Mouse (Mus musculus) stomach, embryonic 16.5 days (tissue): ENCODE data around the gene Rab34. TPM values are rescaled to one million over a fixed set of nuclear protein-coding genes. Genes with fewer than 3 reads are reported as not detected.

Experiments
- ATAC-seq: fragments of 200-750 bp; cut with Nextera tagmentation; 2 replicates; pipeline ENCODE4 v1.8.0; 2017; ENCODE audit warnings: moderate number of reproducible peaks, moderate TSS enrichment; ENCODE audit not compliant: insufficient read depth, low FRiP score
- H3K27ac ChIP-seq: fragments of 300-500 bp; sonication (generic); 2 replicates; pipeline ENCODE4 v1.5.1; 2014; ENCODE audit warnings: low read length
- H3K27me3 ChIP-seq: fragments of 300-500 bp; sonication (generic); 2 replicates; pipeline ENCODE4 v1.6.1; 2014; ENCODE audit warnings: low read length, control low read depth, mixed read lengths; ENCODE audit not compliant: control insufficient read depth, insufficient read depth
- H3K36me3 ChIP-seq: fragments of 300-500 bp; sonication (generic); 2 replicates; pipeline ENCODE4 v1.6.1; 2014; ENCODE audit warnings: low read length; ENCODE audit not compliant: control insufficient read depth, insufficient read depth
- H3K4me1 ChIP-seq: fragments of 300-500 bp; sonication (generic); 2 replicates; pipeline ENCODE4 v1.6.1; 2014; ENCODE audit warnings: low read length, control low read depth, mixed read lengths; ENCODE audit not compliant: control insufficient read depth, insufficient read depth
- H3K4me2 ChIP-seq: fragments of 300-500 bp; sonication (generic); 2 replicates; pipeline ENCODE4 v1.6.1; 2014; ENCODE audit warnings: low read depth, low read length, mixed read lengths
- H3K4me3 ChIP-seq: fragments of 300-500 bp; sonication (generic); replicated peaks from 2 replicates; pipeline ENCODE4 v1.5.1; 2014; ENCODE audit warnings: mild to moderate bottlenecking, low read length
- H3K9ac ChIP-seq: fragments of 300-500 bp; sonication (generic); 2 replicates; pipeline ENCODE4 v1.6.1; 2014; ENCODE audit warnings: low read length
- H3K9me3 ChIP-seq: fragments of 300-500 bp; sonication (generic); replicated peaks from 2 replicates; pipeline ENCODE4 v1.6.1; 2016; ENCODE audit warnings: low read length, control low read depth; ENCODE audit not compliant: control insufficient read depth
- whole genome bisulfite sequencing: fragments of 180-500 bp; shearing (Covaris S2); extraction: QIAGEN DNeasy Blood & Tissue Kit; methylation state at CpG from one replicate; pipeline ENCODE4 v1.1.7; 2014; 5-methylcytosine and 5-hydroxymethylcytosine counted together
- polyA plus RNA-seq: library from polyadenylated mRNA; unstranded; fragments of >200 nt; fragmentation: Nextera tagmentation; extraction: Ambion mirVana; gene quantifications from 2 replicates; pipeline ENCODE4 v1.2.1, GENCODE M21; 2015

Gene Rab34
- polyA plus RNA-seq, 1 experiment from 2014 or later = 90.9 TPM

DNA sequence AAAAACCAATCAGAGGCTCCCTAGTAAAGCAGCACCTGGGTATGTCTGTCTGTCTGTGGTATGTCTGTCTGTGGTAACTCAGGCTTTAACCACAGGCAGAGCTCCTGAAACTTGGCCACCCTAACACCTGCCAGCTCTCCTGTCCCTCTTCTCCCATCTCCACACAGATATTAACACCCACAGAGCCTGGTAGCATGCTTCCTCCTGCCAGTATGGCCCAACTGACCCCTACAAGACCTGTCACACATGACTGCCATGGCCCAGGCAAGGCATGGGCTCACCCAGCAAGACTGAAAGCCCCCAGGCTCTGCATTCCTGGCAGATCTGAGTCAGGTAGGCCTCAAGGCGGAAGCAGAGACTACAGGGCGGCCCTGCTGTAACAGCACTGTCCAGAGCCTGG is 25.2 kb upstream of the Rab34 start:
- peaks cover 30% of the 10 kb centered on the region for H3K4me1 ChIP-seq
- H3K9me3 ChIP-seq = no peaks in the 10 kb centered on the region
- 67% methylated on average over 2 of the region's 2 CpGs for WGBS
- no peak for ATAC-seq
- H3K4me2 ChIP-seq = peak overlapping the region; percentile 94
- peaks cover 17% of the 10 kb centered on the region for H3K36me3 ChIP-seq
- peak overlapping the region; percentile 98 for H3K9ac ChIP-seq
- H3K4me3 ChIP-seq = peak overlapping the region; percentile 100
- H3K27ac ChIP-seq = peak overlapping the region; percentile 99
- H3K27me3 ChIP-seq = no peaks in the 10 kb centered on the region

DNA sequence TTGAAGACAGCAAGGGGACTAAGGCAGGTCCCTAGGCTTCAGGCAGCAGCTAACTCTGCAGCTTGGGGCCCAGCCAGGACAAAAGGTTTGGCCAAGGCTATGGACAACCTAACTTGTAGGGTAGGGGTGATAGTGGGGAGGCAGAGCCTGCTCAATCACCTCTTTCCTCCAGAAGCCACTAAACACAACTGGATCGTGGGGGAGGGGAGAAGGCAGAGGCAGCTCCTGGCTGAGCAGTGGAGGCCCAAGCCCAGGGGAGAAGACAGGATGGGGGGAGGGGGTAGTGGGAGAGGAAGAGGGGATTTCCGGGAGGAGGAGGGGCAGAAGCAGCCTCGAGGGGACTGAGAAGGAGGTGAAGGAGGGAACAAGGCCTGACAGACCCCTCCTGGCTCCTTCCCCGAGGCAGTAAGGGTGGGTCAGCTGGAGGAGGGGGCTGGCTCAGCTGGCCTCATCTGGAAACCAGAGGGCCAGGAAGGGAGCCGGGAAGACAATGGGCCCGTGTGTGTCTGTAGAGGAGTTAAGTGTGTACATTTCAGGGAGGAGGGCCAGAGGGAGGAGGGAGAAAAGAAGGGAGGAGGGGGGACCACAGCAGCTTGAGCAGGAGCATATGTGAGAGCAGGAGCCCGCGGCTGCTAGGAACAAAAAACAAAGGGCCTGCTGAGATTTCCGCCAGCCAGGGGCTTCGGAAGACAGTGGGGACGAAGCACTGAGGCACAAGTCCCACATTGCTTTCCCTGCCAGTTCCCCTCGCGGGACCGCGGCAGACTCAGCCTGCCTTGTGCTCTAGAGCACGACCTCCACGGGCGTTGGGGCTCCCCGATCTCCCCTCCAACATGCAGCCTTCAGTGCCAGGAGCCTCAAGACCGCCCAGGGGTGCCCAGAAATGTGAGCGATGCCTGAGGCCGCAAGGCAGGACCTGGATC is 24.3 kb upstream of the Rab34 start:
- peak overlapping the region; percentile 98 for H3K9ac ChIP-seq
- peak overlapping the region; percentile 94 for H3K4me2 ChIP-seq
- H3K4me3 ChIP-seq = peak overlapping the region; percentile 100
- peak overlapping the region; percentile 99 for H3K27ac ChIP-seq
- H3K27me3 ChIP-seq = no peaks in the 10 kb centered on the region
- no peaks in the 10 kb centered on the region for H3K9me3 ChIP-seq
- ATAC-seq = peak; percentile 64
- H3K36me3 ChIP-seq = peaks cover 17% of the 10 kb centered on the region
- H3K4me1 ChIP-seq = peaks cover 33% of the 10 kb centered on the region
- WGBS = 0% methylated on average over 22 of the region's 22 CpGs

DNA sequence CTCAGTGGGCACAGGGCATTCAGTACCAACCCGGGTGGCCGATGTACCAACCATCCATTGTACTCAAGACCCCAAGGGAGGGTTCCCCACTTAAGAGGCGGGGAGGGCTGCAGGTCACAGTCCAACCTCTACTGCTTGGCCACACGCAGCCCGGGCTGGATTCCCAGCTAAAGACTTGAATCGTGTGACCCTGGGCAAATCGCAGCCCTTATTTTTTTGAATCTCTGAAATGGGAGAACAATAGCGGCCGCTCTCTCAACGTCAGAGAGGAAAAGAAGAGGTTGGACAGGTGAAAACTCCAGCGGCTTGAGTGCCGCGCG is 23.7 kb upstream of the Rab34 start:
- no peak for ATAC-seq
- peak overlapping the region; percentile 100 for H3K4me3 ChIP-seq
- peak overlapping the region; percentile 98 for H3K9ac ChIP-seq
- H3K9me3 ChIP-seq = no peaks in the 10 kb centered on the region
- H3K4me2 ChIP-seq = peak overlapping the region; percentile 94
- peak overlapping the region; percentile 99 for H3K27ac ChIP-seq
- H3K4me1 ChIP-seq = peaks cover 33% of the 10 kb centered on the region
- WGBS = under 1% methylated on average over 14 of the region's 14 CpGs
- H3K27me3 ChIP-seq = no peaks in the 10 kb centered on the region
- H3K36me3 ChIP-seq = peaks cover 17% of the 10 kb centered on the region

DNA sequence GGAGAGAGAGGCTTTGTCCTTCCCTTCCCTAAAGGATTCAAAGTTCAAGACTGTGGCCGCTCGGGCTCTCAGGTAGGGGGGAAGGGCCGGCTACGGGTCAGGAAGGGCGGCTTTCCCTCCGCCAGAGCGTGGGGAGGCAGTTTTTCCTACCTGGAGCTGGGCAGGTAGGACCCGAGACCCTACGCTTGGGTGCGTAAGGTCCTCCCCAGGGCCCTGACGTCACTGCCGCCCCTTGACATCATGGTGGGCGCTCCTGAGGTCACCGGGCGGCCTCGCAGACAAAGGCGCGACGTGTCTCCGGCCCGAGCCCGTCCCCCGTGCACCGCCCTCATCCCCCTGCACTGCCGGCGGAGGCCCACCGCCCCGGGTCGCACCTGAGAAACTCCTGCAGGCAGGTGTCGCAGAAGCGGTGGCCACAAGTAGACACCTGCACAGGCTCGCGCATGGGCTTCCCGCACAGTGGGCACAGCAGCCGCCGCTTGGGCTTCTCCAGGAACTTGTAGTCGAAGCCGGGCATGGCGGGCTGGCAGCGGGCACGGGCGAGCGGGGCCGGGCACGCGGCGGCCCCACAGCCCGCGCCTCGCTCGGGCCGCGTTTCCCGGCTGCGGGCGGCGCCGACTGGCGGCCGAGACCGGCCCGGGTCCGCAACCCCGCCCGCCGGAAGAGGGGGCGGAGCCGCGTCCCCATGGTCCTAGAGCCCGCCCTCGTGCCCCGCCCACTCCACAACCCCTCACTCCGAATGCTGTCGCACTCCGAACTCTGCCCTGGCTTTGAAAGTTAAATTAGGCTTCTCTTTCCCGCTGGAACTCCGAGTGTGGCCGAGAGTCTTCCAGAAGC is 23.1 kb upstream of the Rab34 start, which contains the start of gene Traf4:
Gene Traf4 (minus strand): TSS at position 666 of the 837 bp plus-strand sequence.
- H3K27ac ChIP-seq = peak within 1 kb of the TSS; percentile 99
- peak within 1 kb of the TSS; percentile 98 for H3K9ac ChIP-seq
- no peaks in the 10 kb centered on the region for H3K9me3 ChIP-seq
- H3K4me3 ChIP-seq = peak within 1 kb of the TSS; percentile 100
- under 1% methylated on average over 75 of the region's 78 CpGs for WGBS
- H3K4me2 ChIP-seq = peak within 1 kb of the TSS; percentile 94
- peaks cover 13% of the 10 kb centered on the region for H3K36me3 ChIP-seq
- peak; percentile 84 for ATAC-seq
- peaks cover 33% of the 10 kb centered on the region for H3K4me1 ChIP-seq
- H3K27me3 ChIP-seq = no peaks in the 10 kb centered on the region

DNA sequence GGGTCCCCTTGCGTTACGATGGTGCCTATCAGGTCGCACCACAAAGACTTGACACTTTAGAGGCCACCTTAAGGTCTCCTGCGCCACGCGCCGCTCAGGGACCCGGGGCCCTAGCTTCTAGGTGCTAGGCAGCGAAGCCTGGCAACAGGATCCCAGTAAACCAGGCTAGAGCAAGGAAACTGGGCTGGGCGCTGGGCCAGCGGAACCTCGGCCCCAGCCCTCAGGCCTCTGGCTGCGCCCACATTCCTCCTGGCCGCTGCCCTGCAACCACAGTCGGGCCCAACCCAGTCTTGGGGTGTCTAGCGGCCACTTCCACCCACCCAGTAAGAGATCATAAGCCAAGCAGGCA is 22.5 kb upstream of the Rab34 start:
- Histone ChIP-seq H3K9ac (peak overlapping the region; percentile 98), H3K4me2 (peak overlapping the region; percentile 94), H3K4me3 (peak overlapping the region; percentile 100), H3K36me3 (peaks cover 9% of the 10 kb centered on the region), H3K27ac (peak overlapping the region; percentile 99), H3K9me3 (no peaks in the 10 kb centered on the region), H3K4me1 (peaks cover 33% of the 10 kb centered on the region), H3K27me3 (no peaks in the 10 kb centered on the region)
- WGBS = 3% methylated on average over 16 of the region's 16 CpGs
- ATAC-seq = peak; percentile 12; the same call in 1 of the 2 replicates

DNA sequence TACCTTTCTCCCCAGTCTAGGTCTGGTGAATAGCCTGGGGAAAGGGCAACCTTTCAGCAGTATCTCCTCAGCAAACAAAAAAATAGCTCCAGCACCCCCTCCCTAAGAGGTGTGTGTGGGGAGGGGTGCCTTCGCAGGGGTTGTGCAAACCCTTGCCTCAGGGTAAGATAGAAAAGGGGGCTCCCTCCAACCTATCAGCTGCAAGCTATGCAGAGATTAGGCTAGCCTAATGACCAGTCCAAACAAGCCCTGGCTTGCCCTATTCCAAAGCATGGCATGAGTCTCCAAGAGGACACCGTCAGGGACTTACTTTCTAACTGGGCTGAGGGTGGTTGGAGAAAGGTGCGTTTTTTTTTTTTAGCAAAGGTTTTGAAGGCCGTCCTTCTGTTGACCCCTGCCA is 22.1 kb upstream of the Rab34 start:
- H3K27me3 ChIP-seq = no peaks in the 10 kb centered on the region
- peak overlapping the region; percentile 99 for H3K27ac ChIP-seq
- peaks cover 33% of the 10 kb centered on the region for H3K4me1 ChIP-seq
- peak overlapping the region; percentile 98 for H3K9ac ChIP-seq
- H3K4me2 ChIP-seq = peak overlapping the region; percentile 94
- H3K36me3 ChIP-seq = peaks cover 5% of the 10 kb centered on the region; the same call in 1 of the 2 replicates
- peak overlapping the region; percentile 100 for H3K4me3 ChIP-seq
- no peak for ATAC-seq
- WGBS = 46% methylated on average over 4 of the region's 4 CpGs
- H3K9me3 ChIP-seq = no peaks in the 10 kb centered on the region

DNA sequence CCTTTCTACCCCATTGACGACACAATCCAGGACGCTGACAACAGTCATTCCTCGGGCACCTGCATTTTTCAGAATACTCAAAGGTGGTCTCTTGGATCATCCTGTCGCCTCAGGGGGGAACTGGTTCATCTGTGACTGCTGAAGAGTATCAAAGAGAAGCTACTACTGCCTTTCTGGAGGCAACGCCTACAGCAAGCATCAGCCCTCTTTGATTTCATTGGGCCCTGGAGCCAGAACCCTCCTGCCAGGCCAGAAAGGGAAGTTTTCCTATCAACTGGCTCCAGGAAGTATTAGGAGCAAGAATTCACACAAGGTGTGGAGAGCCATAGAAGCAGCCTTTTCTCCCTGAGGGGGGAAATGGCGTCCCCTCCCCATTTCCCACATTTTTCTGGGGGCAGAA is 21.6 kb upstream of the Rab34 start:
- Histone ChIP-seq H3K4me1 (peaks cover 33% of the 10 kb centered on the region), H3K36me3 (peaks cover 3% of the 10 kb centered on the region; the same call in 1 of the 2 replicates), H3K27me3 (no peaks in the 10 kb centered on the region), H3K9ac (no peak overlapping the region), H3K27ac (peak overlapping the region; percentile 99; the same call in 1 of the 2 replicates), H3K4me3 (no peak overlapping the region), H3K9me3 (no peaks in the 10 kb centered on the region), H3K4me2 (peak overlapping the region; percentile 94; the same call in 1 of the 2 replicates)
- WGBS = 59% methylated on average over 6 of the region's 6 CpGs
- ATAC-seq = no peak

DNA sequence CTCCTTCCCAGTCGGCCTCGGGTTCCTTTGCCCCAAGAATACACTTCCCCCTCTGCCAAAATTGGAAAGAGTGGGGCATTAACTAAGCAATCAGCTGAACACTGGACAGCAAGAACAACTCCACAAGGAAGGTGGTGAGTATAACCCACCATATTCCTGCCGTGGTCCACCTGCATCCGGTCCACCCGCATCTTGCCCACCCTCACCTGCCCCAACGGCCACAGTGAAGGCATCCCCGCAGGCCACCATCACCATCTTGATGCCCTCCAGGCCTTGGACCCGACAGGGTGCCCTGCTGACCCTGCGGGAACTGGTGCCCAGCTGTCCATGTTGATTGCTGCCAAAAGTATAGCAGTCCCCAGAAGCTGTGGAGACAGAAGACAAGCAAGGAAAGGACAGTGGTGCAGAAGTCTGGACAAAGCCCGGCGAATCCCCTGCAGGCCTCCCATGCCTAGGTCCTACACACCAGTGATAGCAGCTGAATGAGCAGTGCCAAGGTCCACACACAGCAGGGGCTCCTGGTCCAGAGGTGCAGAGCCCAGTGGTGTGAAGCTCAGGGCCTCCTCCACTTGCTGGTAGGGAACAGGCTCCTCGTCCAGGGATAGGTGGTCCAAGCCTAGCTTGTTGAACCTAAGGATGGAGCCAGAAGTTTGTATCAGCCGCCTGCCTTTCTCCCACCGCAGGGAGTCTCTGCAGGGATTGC is 20.8 kb upstream of the Rab34 start:
- H3K4me2 ChIP-seq = no peak overlapping the region
- WGBS = 91% methylated on average over 14 of the region's 14 CpGs

More for the DNA sequence above, 20.8 kb upstream of the Rab34 start:
- Histone ChIP-seq H3K4me1 (peaks cover 27% of the 10 kb centered on the region), H3K9ac (no peak overlapping the region), H3K36me3 (no peaks in the 10 kb centered on the region), H3K9me3 (no peaks in the 10 kb centered on the region), H3K27me3 (no peaks in the 10 kb centered on the region), H3K27ac (0 out of 2 replicates have a peak overlapping the region, but pooled peaks have one; percentile 14), H3K4me3 (no peak overlapping the region)
- no peak for ATAC-seq
